Mouse (Mus musculus): ENCODE measurements at regions not wholly inside any gene's neighbourhood (a gene's known extent, or its start where the extent isn't known, plus 50 kb on each side); places are given as distances from the start of the nearest gene placed in this dataset.

- DNase-seq (ENCODE audit: low read depth, low spot score), result no peak
- WGBS, result 85% methylated on average over 8 of the region's 8 CpGs
Measured at GRCm38 (mm10) chr8:116243493-116243892, 261.3 kb upstream of the Dynlrb2 start.

- no peak for DNase-seq (ENCODE audit: low read depth, low spot score)
- WGBS, result 80% methylated on average over 5 of the region's 5 CpGs
Measured at GRCm38 (mm10) chr8:116242972-116243371, 261.8 kb upstream of the Dynlrb2 start.

- 94% methylated on average over 5 of the region's 5 CpGs for WGBS
- DNase-seq (ENCODE audit: low read depth, low spot score), result no peak
Measured at GRCm38 (mm10) chr8:116241987-116242242, 262.9 kb upstream of the Dynlrb2 start.

- no peak for DNase-seq (ENCODE audit: low read depth, low spot score)
- 89% methylated on average over 11 of the region's 11 CpGs for WGBS
Measured at GRCm38 (mm10) chr8:116241146-116241986, 263.4 kb upstream of the Dynlrb2 start.

- no peak for DNase-seq (ENCODE audit: low read depth, low spot score)
- 95% methylated on average over 1 of the region's 1 CpGs for WGBS
Measured at GRCm38 (mm10) chr8:116238670-116239069, 266.1 kb upstream of the Dynlrb2 start.

GRCm38 (mm10) chr8:116237561-116238100 lies 267.1 kb upstream of the Dynlrb2 start:
- WGBS, result 23% methylated on average over 3 of the region's 3 CpGs
- DNase-seq (ENCODE audit: low read depth, low spot score), result no peak

- DNase-seq (ENCODE audit: low read depth, low spot score), result no peak
- WGBS, result 16% methylated on average over 5 of the region's 5 CpGs
Measured at GRCm38 (mm10) chr8:116229654-116230136, 275.1 kb upstream of the Dynlrb2 start.

- DNase-seq (ENCODE audit: low read depth, low spot score), result no peak
- 91% methylated on average over 11 of the region's 11 CpGs for WGBS
Measured at GRCm38 (mm10) chr8:116227003-116227402, 277.8 kb upstream of the Dynlrb2 start.

GRCm38 (mm10) chr8:116223235-116223634 lies 281.5 kb upstream of the Dynlrb2 start:
- WGBS, result 92% methylated on average over 2 of the region's 2 CpGs

GRCm38 (mm10) chr8:116215909-116216308 lies 288.9 kb upstream of the Dynlrb2 start:
- WGBS, result 55% methylated on average over 5 of the region's 5 CpGs
- no peak for DNase-seq (ENCODE audit: low read depth, low spot score)

More at GRCm38 (mm10) chr8:116223235-116223634, 281.5 kb upstream of the Dynlrb2 start:
- DNase-seq (ENCODE audit: low read depth, low spot score), result no peak

GRCm38 (mm10) chr8:116215286-116215860 lies 289.4 kb upstream of the Dynlrb2 start:
- 13% methylated on average over 5 of the region's 5 CpGs for WGBS
- no peak for DNase-seq (ENCODE audit: low read depth, low spot score)

- 70% methylated on average over 2 of the region's 2 CpGs for WGBS
Measured at GRCm38 (mm10) chr8:116203631-116204030, 301.1 kb upstream of the Dynlrb2 start.

GRCm38 (mm10) chr8:116200459-116200999 lies 304.2 kb upstream of the Dynlrb2 start:
- WGBS, result 73% methylated on average over 11 of the region's 11 CpGs
- no peak for DNase-seq (ENCODE audit: low read depth, low spot score)

More at GRCm38 (mm10) chr8:116203631-116204030, 301.1 kb upstream of the Dynlrb2 start:
- DNase-seq (ENCODE audit: low read depth, low spot score), result no peak

- no peak for DNase-seq (ENCODE audit: low read depth, low spot score)
- WGBS, result 80% methylated on average over 9 of the region's 9 CpGs
Measured at GRCm38 (mm10) chr8:116196623-116197184, 308.1 kb upstream of the Dynlrb2 start.

- 21% methylated on average over 3 of the region's 3 CpGs for WGBS
- DNase-seq (ENCODE audit: low read depth, low spot score), result no peak
Measured at GRCm38 (mm10) chr8:116192096-116192495, 312.7 kb upstream of the Dynlrb2 start.

GRCm38 (mm10) chr8:116185206-116185605 lies 319.6 kb upstream of the Dynlrb2 start:
- WGBS, result 88% methylated on average over 7 of the region's 7 CpGs

GRCm38 (mm10) chr8:116184241-116184640 lies 320.5 kb upstream of the Dynlrb2 start:
- 82% methylated on average over 8 of the region's 8 CpGs for WGBS
- DNase-seq (ENCODE audit: low read depth, low spot score), result no peak

More at GRCm38 (mm10) chr8:116185206-116185605, 319.6 kb upstream of the Dynlrb2 start:
- no peak for DNase-seq (ENCODE audit: low read depth, low spot score)

GRCm38 (mm10) chr8:116177946-116178345 lies 326.8 kb upstream of the Dynlrb2 start:
- 64% methylated on average over 2 of the region's 2 CpGs for WGBS
- DNase-seq (ENCODE audit: low read depth, low spot score), result no peak

- no peak for DNase-seq (ENCODE audit: low read depth, low spot score)
- 61% methylated on average over 3 of the region's 3 CpGs for WGBS
Measured at GRCm38 (mm10) chr8:116174891-116175290, 329.9 kb upstream of the Dynlrb2 start.

- DNase-seq (ENCODE audit: low read depth, low spot score), result no peak
- WGBS, result 49% methylated on average over 1 of the region's 1 CpGs
Measured at GRCm38 (mm10) chr8:116173961-116174360, 330.8 kb upstream of the Dynlrb2 start.

Data from large intestine, adult 2 months (tissue).